Mouse (Mus musculus) erythroblast, embryonic 14.5 days (primary cell): ENCODE measurements around the gene Ficd.

Experiments
- GATA1 ChIP-seq: IDR thresholded peaks from 2 replicates; pipeline ENCODE4 v1.6.1; 2012; ENCODE audit warnings: low read length, inconsistent platforms, mixed read lengths
- TAL1 ChIP-seq: IDR thresholded peaks from 3 replicates; pipeline ENCODE4 v1.6.1; 2012; ENCODE audit warnings: low read length, inconsistent platforms, mixed read lengths

GRCm38 (mm10) chr5:113768806-113769205, 33.2 kb downstream of the Ficd start:
- TF ChIP-seq TAL1 = no peak
- no peak for TF ChIP-seq GATA1
